Mouse (Mus musculus): ENCODE measurements at regions not wholly inside any gene's neighbourhood (a gene's known extent, or its start where the extent isn't known, plus 50 kb on each side); places are given as distances from the start of the nearest gene placed in this dataset.

DNA sequence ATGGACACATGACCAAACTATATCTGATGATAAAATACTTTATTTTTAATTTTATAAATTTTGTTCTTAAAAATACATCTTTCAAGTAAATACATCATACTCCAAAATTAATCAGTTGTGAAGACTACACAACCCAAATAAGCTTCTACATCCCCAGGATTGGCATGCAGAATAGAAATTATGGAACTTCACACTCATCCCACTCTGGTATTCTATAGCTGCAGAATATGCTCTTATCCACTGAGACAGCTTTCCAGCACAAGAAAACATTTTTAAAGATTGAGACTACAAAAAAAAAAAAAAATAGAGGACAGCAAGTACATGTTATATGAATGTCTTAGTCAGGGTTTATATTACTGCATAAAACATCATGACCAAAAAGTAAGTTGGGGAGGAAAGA, 94.4 kb downstream of the Gm11232 start:
- DNase-seq (ENCODE audit: low spot score in 2 of 2), result no peak

DNA sequence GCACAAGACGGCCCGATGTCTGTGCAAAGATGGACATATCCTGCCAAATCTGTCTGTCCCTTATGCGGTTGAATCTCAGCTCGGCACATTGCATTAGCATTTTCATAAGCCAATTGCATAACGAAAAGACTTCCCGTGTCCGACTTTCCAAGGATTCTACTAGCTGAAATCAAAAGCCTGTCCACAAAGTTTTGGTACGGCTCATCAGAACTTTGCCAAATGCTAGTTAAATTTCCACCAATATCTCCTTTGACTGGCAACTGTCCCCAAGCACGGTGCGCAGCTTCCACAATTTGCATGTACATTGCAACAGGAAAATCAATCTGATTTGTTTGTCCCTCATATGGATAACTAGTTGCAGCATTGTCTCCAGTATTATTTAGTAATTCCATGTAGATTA, 117.2 kb downstream of the Gm11232 start:
- no peak for DNase-seq (ENCODE audit: low spot score in 2 of 2)

DNA sequence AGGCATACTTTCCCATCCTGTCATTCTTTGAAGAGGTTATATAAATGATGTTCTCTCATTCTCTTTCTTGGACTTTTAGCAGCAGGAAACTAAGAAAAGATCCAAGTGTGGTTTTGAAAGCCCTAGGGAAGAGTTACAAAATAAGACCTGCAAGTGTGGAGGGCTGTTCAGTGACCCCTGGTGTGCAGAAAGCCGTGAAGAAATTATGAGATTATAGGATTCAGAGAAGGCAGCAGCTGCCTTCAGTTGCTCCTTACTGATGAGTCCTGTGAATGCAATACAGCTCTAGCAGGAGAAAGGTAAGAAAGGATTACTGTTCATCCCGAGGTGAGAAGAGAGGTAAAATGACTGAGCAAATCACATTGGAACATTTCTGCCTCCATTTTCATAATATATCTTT, 130.7 kb downstream of the Gm11232 start:
- DNase-seq (ENCODE audit: low spot score in 2 of 2), result no peak

DNA sequence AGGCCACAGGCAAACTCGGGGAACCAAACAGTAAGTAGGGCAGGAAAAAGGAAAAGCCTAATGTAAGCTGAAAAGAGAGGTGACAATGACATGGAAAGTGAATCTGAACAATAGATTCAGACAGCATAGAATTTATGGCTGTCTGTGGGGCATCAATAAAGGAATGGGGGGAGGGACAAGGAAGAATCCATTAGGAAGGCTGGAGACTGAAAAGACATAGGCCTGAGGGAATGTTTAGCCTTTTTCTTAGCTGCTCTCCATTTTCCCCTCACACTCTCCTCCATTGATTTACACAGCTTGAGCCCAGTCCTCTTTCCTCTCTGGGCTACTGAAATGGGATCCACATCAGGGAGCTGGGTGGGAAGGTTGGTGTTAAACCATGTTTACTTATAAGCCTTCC, 131.1 kb downstream of the Gm11232 start:
- DNase-seq (ENCODE audit: low spot score in 2 of 2), result no peak

DNA sequence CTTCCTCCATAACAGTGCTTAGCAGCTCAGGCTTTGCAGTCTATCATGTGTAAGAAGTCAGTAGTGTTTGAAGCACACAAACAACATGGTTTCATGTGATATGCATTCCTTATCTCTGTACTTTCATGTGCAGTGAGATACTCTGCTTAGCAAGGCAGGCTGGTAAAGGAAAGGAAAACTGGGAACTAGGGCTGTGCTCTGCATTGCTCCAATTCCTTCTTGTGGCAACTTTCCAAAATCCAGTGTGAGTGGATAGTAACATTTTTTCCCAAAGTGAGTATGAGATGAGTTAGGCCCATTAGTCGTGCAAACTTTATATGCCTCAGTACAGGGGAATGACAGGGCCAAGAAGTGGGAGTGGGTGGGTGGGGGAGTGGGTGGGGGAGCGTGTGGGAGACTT, 133.0 kb downstream of the Gm11232 start:
- no peak for DNase-seq (ENCODE audit: low spot score in 2 of 2)

DNA sequence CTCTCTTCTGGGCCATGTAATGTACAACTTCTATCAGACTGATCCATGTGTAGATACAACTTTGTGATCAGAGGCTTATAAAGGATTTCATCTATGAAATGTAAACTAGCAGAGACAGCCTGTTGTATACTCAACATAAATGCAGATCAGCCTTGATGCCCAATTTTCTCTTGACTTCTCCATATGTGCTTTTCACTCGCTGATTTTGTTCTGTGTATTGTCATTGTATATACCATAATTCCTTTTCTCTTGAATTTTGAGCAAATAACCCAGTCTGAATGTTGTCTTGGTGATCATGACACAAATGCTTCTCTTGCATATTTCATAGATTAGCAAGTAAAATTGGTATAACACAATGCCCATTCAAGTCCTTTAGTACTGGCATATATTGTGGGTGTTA, 144.0 kb downstream of the Gm11232 start:
- DNase-seq (ENCODE audit: low spot score in 2 of 2), result no peak

DNA sequence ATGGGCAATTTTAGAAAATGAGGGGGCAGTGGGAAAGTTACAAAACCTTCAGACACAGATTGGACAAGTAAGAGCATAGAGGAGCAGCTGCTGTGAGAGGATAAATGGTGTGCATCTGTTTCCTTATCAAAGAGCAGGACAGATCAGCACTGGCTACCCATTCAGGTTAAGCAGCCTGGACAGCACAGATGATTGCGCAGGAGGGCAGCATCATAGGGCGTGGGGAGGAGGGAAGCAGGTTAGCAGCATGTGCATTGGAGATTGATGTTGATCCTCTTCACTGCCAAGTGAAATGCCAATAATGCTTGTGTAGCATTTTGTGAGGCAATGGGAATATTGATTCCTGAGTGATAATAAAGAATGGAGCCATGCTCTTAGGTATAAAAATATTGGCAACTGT, 171.9 kb downstream of the Gm11232 start:
- DNase-seq (ENCODE audit: low spot score in 2 of 2), result no peak

DNA sequence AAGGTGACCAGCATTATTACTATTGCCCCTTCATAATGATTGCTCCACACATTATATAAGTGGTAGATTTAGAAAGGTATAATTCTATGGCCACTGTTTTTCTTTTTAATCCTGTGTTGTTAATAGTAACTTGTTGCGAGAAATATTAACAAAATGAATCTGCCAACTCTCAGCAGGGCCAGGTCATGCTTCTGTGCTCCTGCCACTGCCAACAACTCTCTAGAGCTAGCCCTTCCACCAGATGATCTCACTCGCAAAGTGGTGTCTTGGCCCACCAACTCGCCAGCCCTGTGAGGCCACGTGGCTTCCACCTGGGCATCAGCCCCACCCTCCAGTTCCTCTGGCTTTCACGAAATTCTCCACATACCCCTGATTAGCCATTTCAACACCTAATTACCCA, 197.1 kb downstream of the Gm11232 start:
- no peak for DNase-seq (ENCODE audit: low spot score in 2 of 2)

DNA sequence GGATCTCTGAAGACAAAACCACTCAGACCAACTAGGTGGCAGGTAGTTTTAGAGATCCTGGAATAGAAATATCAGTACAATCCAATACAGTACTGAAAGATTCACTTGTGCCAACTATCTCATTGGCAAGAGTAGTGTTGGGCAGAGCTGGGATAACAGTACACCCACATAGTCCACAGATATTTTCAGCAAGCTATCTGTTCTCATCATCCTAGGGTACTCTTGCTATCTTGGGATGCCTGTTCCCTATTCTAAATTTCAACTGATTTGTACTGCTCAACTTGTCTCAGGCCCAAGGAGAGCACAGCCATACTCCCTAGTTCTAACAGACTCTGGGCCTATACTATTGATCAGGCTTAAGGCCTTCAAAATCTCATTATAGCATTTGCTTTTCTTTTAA, 218.6 kb downstream of the Gm11232 start:
- DNase-seq (ENCODE audit: low spot score in 2 of 2), result peak in 1 of 2 experiments; percentile 9

DNA sequence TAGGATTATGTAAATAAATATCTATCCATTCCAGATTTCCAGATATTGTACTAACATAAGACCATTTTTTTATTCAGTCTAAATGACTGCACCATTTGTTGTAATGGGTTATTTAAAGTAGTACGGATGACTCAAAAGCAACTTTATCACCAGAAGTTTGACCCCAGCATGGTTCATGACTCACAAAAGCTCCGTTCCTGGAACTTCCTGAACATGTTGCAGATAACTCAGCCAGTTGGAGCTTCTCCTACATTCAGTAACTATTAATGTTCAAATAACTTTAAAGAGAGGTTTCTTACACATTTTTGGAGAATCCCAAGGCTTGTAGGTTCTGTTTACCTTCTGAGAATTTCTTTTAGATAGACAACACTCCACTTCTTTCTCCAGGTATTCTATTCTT, 219.8 kb downstream of the Gm11232 start:
- no peak for DNase-seq (ENCODE audit: low spot score in 2 of 2)

DNA sequence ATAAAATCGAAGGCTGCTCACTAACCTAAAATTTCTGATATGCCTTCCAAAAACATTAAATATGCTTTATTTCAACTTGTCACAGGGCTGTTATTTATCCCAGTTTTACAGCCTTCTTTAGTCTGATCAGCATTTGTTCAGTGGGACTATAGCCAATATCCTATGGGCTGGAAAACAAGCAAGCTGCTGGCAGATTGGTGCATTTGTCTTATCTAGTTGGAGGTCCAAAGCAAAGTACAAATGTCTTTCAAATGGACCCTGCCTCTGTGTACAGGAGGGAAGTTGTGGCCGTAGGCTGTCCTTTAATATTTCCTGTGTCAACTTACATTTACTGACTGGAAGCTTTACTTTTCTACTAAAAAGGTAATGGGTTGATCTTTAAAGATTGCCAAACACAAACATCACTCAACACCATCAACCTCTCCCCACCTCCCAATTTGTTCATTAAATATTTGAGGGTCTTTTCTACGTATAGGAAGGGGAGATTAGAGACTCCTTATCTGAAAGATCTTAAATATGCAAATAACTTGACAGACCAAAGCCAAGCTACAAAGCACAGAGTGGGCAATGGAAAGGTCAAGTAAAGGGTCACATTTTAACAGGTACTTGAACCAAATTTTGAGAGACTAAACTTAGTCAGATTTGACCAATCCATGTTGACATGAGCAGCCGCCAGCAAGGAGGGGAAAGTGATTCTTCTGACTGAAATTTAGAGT, 233.4 kb downstream of the Gm11232 start:
- no peak for DNase-seq (ENCODE audit: low spot score in 2 of 2)

DNA sequence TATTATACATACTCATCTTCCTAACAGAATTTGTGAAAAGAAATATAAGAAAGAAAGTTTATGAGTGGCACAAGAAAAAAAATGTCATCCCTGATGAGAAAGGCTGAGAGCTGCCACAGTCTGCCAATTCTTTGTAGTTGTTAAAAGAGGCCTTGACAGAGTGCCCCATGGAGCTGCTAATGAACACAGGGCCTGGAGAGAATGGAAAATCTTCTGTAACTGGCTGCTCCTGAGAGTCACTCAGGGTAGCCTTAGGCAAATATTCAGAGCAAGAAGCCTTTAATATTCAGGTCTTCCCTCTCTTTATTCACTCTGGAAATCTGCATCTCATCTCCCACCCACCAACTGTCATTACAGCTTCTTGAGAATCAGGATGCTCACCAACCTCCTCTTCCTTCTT, 237.0 kb downstream of the Gm11232 start:
- no peak for DNase-seq (ENCODE audit: low spot score in 2 of 2)

DNA sequence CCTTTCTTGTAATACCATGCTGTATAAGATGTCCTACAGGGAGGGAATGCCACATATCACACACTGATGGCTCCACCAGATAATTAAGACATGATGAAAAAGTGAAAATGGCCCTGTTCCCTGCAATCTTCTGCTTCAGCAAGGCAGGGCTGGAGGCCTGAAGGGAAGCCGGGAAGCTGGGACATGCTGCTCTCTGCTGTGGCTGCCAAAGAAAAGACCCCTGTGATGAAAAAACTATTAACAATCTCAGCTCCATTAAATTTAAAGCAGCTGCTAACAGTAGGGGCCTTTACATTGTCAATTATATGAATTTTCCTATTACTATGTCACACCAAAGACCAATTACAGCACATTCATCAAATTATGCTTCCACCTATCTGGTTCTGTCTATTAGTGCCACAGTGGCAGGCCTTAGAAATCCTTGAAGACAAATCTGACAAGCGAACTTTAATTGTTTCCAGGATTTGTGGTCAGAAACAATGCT, 239.8 kb downstream of the Gm11232 start:
- no peak for DNase-seq (ENCODE audit: low spot score in 2 of 2)

DNA sequence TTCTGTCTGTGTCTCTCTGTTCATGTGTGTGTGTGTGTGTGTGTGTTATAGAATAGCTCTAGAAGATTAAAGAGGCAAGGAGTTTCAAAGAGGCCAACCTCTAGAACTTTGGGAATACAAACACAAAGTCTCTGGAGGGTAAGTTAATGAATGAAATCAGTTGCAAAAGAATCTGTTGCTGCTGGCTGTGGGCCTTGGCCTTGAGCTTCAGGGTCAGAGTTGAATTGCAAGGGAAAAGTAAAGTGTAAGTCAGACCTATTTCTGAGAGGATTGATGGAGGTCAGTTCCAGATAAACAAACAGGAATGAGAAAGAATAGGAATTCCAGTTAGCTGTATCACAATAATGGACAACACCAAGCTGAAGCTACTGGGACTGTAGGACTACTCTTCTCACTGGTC, 250.9 kb downstream of the Gm11232 start:
- no peak for DNase-seq (ENCODE audit: low spot score in 2 of 2)

DNA sequence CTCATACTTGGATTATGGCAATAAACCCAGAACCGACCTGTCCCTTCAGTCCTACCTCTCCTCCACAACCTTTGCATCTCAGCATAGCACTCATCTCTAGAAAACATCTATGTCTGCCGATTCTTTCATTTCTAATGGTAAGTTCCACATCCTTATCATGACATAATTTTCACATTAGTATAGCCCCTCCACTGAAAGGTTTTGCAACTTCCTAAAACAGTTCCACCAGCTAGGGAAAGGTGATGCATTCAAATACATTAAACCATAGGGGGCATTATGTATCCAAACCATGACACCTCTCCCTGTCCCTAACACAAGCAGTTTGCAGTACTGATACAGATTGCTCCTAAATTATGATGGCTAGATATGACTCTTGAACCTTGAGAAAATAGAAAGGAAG, 268.0 kb downstream of the Gm11232 start:
- no peak for DNase-seq (ENCODE audit: low spot score in 2 of 2)

DNA sequence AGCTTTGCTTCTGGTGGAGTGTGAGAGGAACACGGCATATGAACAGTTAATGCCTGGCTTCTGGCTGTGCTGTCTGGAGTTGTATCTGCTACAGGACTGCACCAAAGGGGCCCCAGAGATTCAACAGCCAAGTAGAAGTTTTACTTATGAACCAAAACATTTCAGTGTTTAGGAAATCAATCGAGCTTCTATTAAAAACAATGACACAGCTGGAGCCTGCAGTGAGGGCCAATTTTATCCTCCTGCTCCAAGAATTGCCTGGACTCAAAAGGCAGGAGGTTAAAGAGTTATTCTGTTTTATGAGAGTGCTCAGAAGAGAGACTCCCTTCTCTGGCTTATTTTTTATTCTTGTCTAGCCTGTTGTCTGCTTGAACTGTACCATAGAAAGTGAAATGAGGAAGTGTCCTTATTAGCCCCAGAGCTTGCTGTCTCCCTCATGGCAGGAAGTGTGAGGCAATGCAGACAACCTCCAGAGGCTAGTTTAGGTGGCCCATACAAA, 269.1 kb downstream of the Gm11232 start:
- DNase-seq (ENCODE audit: low spot score in 2 of 2), result peak in 1 of 2 experiments; percentile 7

DNA sequence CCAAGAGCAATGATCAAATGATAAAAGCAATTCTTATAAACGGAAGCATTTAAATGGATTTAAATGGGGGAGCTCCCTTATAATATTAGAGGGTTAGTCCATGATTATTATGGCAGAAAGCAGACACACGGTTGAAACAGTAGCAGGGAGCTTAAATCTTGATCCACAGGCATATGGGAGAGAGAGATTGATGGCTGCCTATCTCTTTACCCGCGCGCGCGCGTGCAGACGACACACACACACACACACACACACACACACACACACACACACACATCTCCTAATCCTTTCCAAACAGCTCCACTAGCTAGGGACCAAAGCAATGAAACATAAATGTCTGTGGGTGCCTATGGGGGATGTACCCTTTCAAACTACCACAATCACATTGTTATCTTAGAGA, 269.7 kb downstream of the Gm11232 start:
- DNase-seq (ENCODE audit: low spot score in 2 of 2), result no peak

DNA sequence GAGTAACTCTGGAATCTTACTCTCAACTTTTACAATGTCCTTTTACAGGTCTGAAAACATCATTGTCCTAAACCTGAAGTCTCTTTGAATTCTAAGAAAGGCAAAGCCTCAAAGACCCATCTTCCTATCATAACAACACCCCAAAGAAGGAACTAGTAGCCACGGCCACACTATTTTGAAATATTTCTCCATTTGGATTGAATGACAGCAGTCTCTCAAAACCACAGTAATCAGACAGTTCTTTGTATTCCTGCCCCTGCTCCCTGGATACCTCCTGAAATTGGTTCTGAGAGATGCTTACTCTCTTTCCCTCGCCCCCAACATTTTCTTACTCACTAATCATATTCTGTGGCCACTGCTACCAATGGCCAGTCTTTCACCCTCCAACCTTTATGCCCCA, 276.8 kb downstream of the Gm11232 start:
- no peak for DNase-seq (ENCODE audit: low spot score in 2 of 2)

DNA sequence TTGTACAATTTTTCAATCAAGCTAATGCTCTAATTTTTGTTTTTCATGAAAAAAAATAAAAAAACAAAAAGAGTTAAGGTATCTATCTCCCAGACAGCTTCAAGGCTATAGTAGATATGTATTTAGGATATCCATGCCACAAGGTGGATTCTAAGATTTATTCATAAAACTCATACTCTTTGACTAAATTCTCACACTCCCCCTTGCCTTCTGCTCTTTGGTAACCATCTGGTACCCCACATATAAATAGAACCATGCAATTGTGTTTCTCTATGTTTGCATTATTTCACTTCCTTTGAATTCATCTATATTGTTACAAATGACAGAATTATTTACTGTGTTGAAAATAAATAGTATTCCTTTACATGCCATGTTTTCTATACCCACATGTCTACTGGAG, 287.2 kb downstream of the Gm11232 start:
- DNase-seq (ENCODE audit: low spot score in 2 of 2), result peak in 1 of 2 experiments; percentile 39

DNA sequence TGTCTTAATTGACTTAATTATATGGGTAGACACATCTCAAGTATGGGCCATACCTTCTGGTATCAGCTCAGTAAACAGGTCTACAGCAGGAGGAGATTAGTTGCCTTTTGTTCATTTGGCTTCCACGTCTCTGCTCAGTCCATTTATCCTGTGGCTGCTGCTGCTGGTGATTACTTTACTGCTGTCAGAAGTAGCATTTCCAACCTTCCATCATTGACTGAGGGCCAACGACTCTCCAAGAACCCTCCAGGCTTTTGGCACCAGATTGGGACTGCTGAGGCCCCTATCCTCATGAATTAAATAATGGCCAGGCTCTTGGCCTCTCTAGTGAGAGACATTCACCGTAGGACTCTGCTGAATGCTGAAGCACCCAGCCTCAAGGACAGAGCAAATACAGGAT, 303.0 kb downstream of the Gm11232 start:
- no peak for DNase-seq (ENCODE audit: low spot score in 2 of 2)

DNA sequence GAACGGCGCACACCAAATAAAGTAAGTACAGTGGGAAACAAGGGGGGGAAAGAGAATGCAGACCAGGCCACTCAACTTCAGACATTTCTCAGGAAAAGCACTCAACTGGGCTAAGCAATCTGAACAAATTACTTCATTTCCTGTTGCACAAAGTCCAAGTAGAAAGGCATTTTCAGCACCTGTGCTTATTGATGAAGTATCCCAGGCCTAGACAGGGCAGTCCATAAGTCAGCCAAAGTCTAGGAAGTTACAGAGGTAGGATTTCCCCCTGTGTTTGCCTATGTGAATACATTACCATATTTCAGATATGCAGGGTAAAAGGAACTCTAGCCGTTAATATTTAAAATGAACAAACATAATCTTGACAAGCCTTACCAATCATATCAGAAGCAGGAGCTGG, 304.3 kb downstream of the Gm11232 start:
- DNase-seq (ENCODE audit: low spot score in 2 of 2), result no peak

DNA sequence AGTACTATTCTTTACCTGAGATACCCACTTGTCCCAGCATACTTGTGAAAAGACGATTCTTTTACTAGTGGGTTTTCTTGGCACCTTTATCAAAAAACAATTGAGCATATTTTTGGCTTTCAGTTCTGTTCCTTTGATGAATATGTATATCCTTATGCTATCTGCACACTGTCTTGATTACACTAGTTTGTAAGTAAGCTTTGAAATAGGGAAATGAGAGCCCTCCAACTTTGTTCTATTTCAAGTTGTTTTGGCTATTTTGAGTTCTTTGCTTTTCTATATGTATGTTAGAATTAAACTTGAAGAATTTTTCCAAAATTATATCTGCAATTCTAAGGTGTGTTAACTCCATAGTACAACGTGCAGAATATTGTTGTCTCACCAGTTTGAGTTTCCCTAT, 311.3 kb downstream of the Gm11232 start:
- DNase-seq (ENCODE audit: low spot score in 2 of 2), result no peak

DNA sequence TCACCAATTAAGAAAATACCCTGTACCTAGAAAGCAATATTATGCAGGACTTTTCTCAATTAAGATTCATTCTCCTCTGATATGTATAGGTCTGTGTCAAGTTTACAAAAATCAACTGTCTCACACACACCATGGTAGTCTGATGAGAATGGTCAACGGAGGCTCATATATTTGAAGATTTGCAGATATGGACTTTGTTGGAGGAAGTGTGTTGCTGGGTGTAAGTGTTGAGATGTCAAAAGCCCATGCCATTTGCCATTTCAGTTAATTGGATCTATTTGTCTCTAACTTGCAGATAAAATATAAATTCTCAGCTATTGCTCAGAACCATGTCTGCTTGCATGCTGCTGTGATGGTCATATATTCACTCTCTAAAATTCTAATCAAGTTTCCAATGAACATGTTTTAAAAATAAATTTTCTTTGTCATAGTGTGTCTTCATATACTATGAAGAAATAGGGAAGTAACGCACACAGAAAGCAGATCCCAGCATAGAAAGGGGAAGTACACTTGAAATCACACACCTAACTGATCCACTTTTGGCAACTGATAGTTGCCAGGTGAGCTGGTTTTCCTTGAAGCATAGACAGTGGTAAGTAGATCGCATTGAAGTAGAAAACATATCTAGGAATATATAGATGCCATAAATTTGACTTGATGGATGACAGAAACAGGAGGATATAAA, 326.4 kb downstream of the Gm11232 start:
- no peak for DNase-seq (ENCODE audit: low spot score in 2 of 2)
